Mouse (Mus musculus) c-Kit-positive CD71-positive TER-119-negative erythroid progenitor cells, embryonic 14.5 days (primary cell): ENCODE measurements at regions not wholly inside any gene's neighbourhood (a gene's known extent, or its start where the extent isn't known, plus 50 kb on each side); places are given as distances from the start of the nearest gene placed in this dataset.

Experiments
- DNase-seq: peaks from one replicate; pipeline ENCODE4 v3.0.0-alpha.2; 2013; ENCODE audit warnings: low read depth

- DNase-seq, result no peak
Measured at GRCm38 (mm10) chr6:32739162-32739745, 151.3 kb upstream of the Plxna4 start.

- no peak for DNase-seq
Measured at GRCm38 (mm10) chr6:32728706-32729105, 140.7 kb upstream of the Plxna4 start.

GRCm38 (mm10) chr6:32726571-32726970, 138.6 kb upstream of the Plxna4 start:
- DNase-seq, result no peak

GRCm38 (mm10) chr6:32717860-32718259, 129.9 kb upstream of the Plxna4 start:
- no peak for DNase-seq

- DNase-seq, result no peak
Measured at GRCm38 (mm10) chr6:32715137-32715536, 127.1 kb upstream of the Plxna4 start.

GRCm38 (mm10) chr6:32710208-32710607, 122.2 kb upstream of the Plxna4 start:
- peak; percentile 1 for DNase-seq

- no peak for DNase-seq
Measured at GRCm38 (mm10) chr6:32709566-32709965, 121.6 kb upstream of the Plxna4 start.

GRCm38 (mm10) chr6:32707417-32707816, 119.4 kb upstream of the Plxna4 start:
- DNase-seq, result no peak

GRCm38 (mm10) chr6:32706376-32706775, 118.4 kb upstream of the Plxna4 start:
- DNase-seq, result no peak

GRCm38 (mm10) chr6:32703466-32703865, 115.5 kb upstream of the Plxna4 start:
- DNase-seq, result no peak

- no peak for DNase-seq
Measured at GRCm38 (mm10) chr6:32702245-32702791, 114.3 kb upstream of the Plxna4 start.

- no peak for DNase-seq
Measured at GRCm38 (mm10) chr6:32699811-32700210, 111.8 kb upstream of the Plxna4 start.

GRCm38 (mm10) chr6:32697771-32698270, 109.8 kb upstream of the Plxna4 start:
- DNase-seq, result no peak

GRCm38 (mm10) chr6:32696037-32696436, 108.0 kb upstream of the Plxna4 start:
- DNase-seq, result no peak

GRCm38 (mm10) chr6:32672552-32672951, 84.6 kb upstream of the Plxna4 start:
- no peak for DNase-seq

- DNase-seq, result no peak
Measured at GRCm38 (mm10) chr6:32659743-32660142, 71.8 kb upstream of the Plxna4 start.

- DNase-seq, result no peak
Measured at GRCm38 (mm10) chr6:32657378-32657777, 69.4 kb upstream of the Plxna4 start.

GRCm38 (mm10) chr6:32654188-32654587, 66.2 kb upstream of the Plxna4 start:
- DNase-seq, result no peak

GRCm38 (mm10) chr6:32644016-32644415, 56.0 kb upstream of the Plxna4 start:
- DNase-seq, result no peak

- no peak for DNase-seq
Measured at GRCm38 (mm10) chr6:32638843-32639242, 50.9 kb upstream of the Plxna4 start.
